Mouse (Mus musculus): Measurements from ENCODE around the gene Sfrp2.

GRCm38 (mm10) chr3:83812863-83813262 lies 46.7 kb downstream of the Sfrp2 start:
- TF ChIP-seq ZNF384 (IDR thresholded peaks at IDR 0.05; ENCODE audit: low read depth, low read length): no peak
- TF ChIP-seq UBTF (IDR thresholded peaks at IDR 0.05; ENCODE audit: borderline replicate concordance, insufficient read depth, low read depth, low read length): no peak
- TF ChIP-seq CTCF (IDR thresholded peaks at IDR 0.05 in 2 of 3, conservative IDR thresholded peaks at IDR 0.05 in 1 of 3; ENCODE audit: control insufficient read depth in 1 of 3, insufficient read depth in 1 of 3, low read depth in 2 of 3, low read length in 3 of 3, poor library complexity in 1 of 3, severe bottlenecking in 1 of 3): no peak
- TF ChIP-seq POLR2A (IDR thresholded peaks at IDR 0.05; ENCODE audit: control insufficient read depth in 1 of 2, insufficient read depth in 1 of 2, low read depth in 1 of 2, low read length in 2 of 2, poor library complexity in 1 of 2): no peak
- TF ChIP-seq MAFK (IDR thresholded peaks at IDR 0.05; ENCODE audit: borderline replicate concordance, low read depth, low read length): no peak
- TF ChIP-seq ETS1 (IDR thresholded peaks at IDR 0.05; ENCODE audit: low read depth, low read length): no peak
- TF ChIP-seq CHD2 (IDR thresholded peaks at IDR 0.05; ENCODE audit: low read length): no peak
